Mouse (Mus musculus): ENCODE measurements around the gene Nkiras1. TPM values are rescaled to one million over a fixed set of nuclear protein-coding genes. Genes with fewer than 3 reads are reported as not detected.
"Not testable (repeated sequence)": the region's sequence is repeated elsewhere in the genome, so short reads cannot be mapped to it uniquely, and the experiment has no call there.

The Nkiras1 gene
- total and polyA plus RNA-seq, 2 experiments from 2014 or later = 20.5 to 70.7 TPM

GRCm38 (mm10) chr14:18240132-18240531 is 30.8 kb upstream of the Nkiras1 start:
- Histone ChIP-seq H3K9me3 (ENCODE audit: low read length) (no peaks in the 10 kb centered on the region), H3K9ac (replicated peaks; ENCODE audit: low read length) (no peak overlapping the region), H3K4me3 (ENCODE audit: low read length) (no peak overlapping the region), H3K4me2 (ENCODE audit: low read depth, low read length) (no peak overlapping the region), H3K36me3 (ENCODE audit: insufficient read depth, low read length) (no peaks in the 10 kb centered on the region), H3K27me3 (ENCODE audit: insufficient read depth, low read length) (no peaks in the 10 kb centered on the region), H3K27ac (no peak overlapping the region), H3K4me1 (ENCODE audit: insufficient read depth, low read length) (no peaks in the 10 kb centered on the region)
- DNase-seq (ENCODE audit: low spot score) (no peak), ATAC-seq (no peak)
- WGBS = 68% methylated on average over 7 of the region's 7 CpGs
- no peak for TF ChIP-seq CTCF (IDR thresholded peaks at IDR 0.05; ENCODE audit: low read depth)

- H3K27ac ChIP-seq = no peak overlapping the region
- no peaks in the 10 kb centered on the region for H3K36me3 ChIP-seq (ENCODE audit: insufficient read depth, low read length)
- H3K4me3 ChIP-seq (ENCODE audit: low read length) = no peak overlapping the region
These were observed 29.1 kb upstream of the Nkiras1 start for GRCm38 (mm10) chr14:18241786-18242185.

GRCm38 (mm10) chr14:18242638-18243130 is 28.3 kb upstream of the Nkiras1 start:
- TF ChIP-seq CTCF (IDR thresholded peaks at IDR 0.05; ENCODE audit: low read depth) = no peak
- WGBS = 84% methylated on average over 21 of the region's 21 CpGs
- DNase-seq (ENCODE audit: low spot score) (no peak), ATAC-seq (no peak)
- H3K4me1 ChIP-seq (ENCODE audit: insufficient read depth, low read length) = no peaks in the 10 kb centered on the region
- no peak overlapping the region for H3K27ac ChIP-seq
- H3K9ac ChIP-seq (replicated peaks; ENCODE audit: low read length) = no peak overlapping the region
- H3K4me3 ChIP-seq (ENCODE audit: low read length) = no peak overlapping the region
- no peaks in the 10 kb centered on the region for H3K27me3 ChIP-seq (ENCODE audit: insufficient read depth, low read length)
- H3K4me2 ChIP-seq (ENCODE audit: low read depth, low read length) = no peak overlapping the region
- H3K9me3 ChIP-seq (ENCODE audit: low read length) = no peaks in the 10 kb centered on the region
- H3K36me3 ChIP-seq (ENCODE audit: insufficient read depth, low read length) = no peaks in the 10 kb centered on the region

More at GRCm38 (mm10) chr14:18241786-18242185, 29.1 kb upstream of the Nkiras1 start:
- no peak overlapping the region for H3K9ac ChIP-seq (replicated peaks; ENCODE audit: low read length)
- ATAC-seq (no peak), DNase-seq (ENCODE audit: low spot score) (no peak)
- no peaks in the 10 kb centered on the region for H3K27me3 ChIP-seq (ENCODE audit: insufficient read depth, low read length)
- H3K9me3 ChIP-seq (ENCODE audit: low read length) = no peaks in the 10 kb centered on the region
- 90% methylated on average over 4 of the region's 4 CpGs for WGBS
- H3K4me2 ChIP-seq (ENCODE audit: low read depth, low read length) = no peak overlapping the region
- H3K4me1 ChIP-seq (ENCODE audit: insufficient read depth, low read length) = no peaks in the 10 kb centered on the region
- TF ChIP-seq CTCF (IDR thresholded peaks at IDR 0.05; ENCODE audit: low read depth) = no peak

- Histone ChIP-seq H3K4me2 (ENCODE audit: low read depth, low read length) (no peak overlapping the region), H3K4me1 (ENCODE audit: insufficient read depth, low read length) (no peaks in the 10 kb centered on the region), H3K36me3 (ENCODE audit: insufficient read depth, low read length) (no peaks in the 10 kb centered on the region), H3K9me3 (ENCODE audit: low read length) (no peaks in the 10 kb centered on the region), H3K9ac (replicated peaks; ENCODE audit: low read length) (no peak overlapping the region), H3K27me3 (ENCODE audit: insufficient read depth, low read length) (no peaks in the 10 kb centered on the region), H3K27ac (no peak overlapping the region), H3K4me3 (ENCODE audit: low read length) (no peak overlapping the region)
- 89% methylated on average over 3 of the region's 3 CpGs for WGBS
- DNase-seq (ENCODE audit: low spot score) (no peak), ATAC-seq (no peak)
- no peak; the same call in 1 of the 2 replicates for TF ChIP-seq CTCF (IDR thresholded peaks at IDR 0.05; ENCODE audit: low read depth)
These were observed 9.7 kb upstream of the Nkiras1 start for GRCm38 (mm10) chr14:18261203-18261602.

GRCm38 (mm10) chr14:18263427-18263826 is 7.5 kb upstream of the Nkiras1 start:
- Histone ChIP-seq H3K4me3 (ENCODE audit: low read length) (no peak overlapping the region), H3K4me2 (ENCODE audit: low read depth, low read length) (no peak overlapping the region), H3K9ac (replicated peaks; ENCODE audit: low read length) (no peak overlapping the region), H3K4me1 (ENCODE audit: insufficient read depth, low read length) (no peaks in the 10 kb centered on the region), H3K27ac (0 out of 2 replicates have a peak overlapping the region, but pooled peaks have one; percentile 3), H3K27me3 (ENCODE audit: insufficient read depth, low read length) (no peaks in the 10 kb centered on the region), H3K36me3 (ENCODE audit: insufficient read depth, low read length) (peaks cover 10% of the 10 kb centered on the region; the same call in 1 of the 2 replicates), H3K9me3 (ENCODE audit: low read length) (no peaks in the 10 kb centered on the region)
- WGBS = 43% methylated on average over 4 of the region's 4 CpGs
- ATAC-seq = peak; percentile 59; the same call in 1 of the 2 replicates
- DNase-seq (ENCODE audit: low spot score) = peak; percentile 60
- TF ChIP-seq CTCF (IDR thresholded peaks at IDR 0.05; ENCODE audit: low read depth) = no peak

GRCm38 (mm10) chr14:18269947-18270528 is 898 bp upstream of the Nkiras1 start:
- DNase-seq (ENCODE audit: low spot score) = peak; percentile 22
- H3K27ac ChIP-seq = peak overlapping the region; percentile 89
- H3K4me1 ChIP-seq (ENCODE audit: insufficient read depth, low read length); H3K27me3 ChIP-seq (ENCODE audit: insufficient read depth, low read length); H3K9me3 ChIP-seq (ENCODE audit: low read length): not testable (repeated sequence)
- WGBS = under 1% methylated on average over 23 of the region's 24 CpGs
- H3K4me3 ChIP-seq (ENCODE audit: low read length) = peak overlapping the region; percentile 93
- 0 out of 2 replicates have a peak, but pooled peaks have one; percentile 15 for ATAC-seq
- peak overlapping the region; percentile 78 for H3K4me2 ChIP-seq (ENCODE audit: low read depth, low read length)
- H3K36me3 ChIP-seq (ENCODE audit: insufficient read depth, low read length) = peaks cover 10% of the 10 kb centered on the region; the same call in 1 of the 2 replicates
- peak overlapping the region; percentile 97 for H3K9ac ChIP-seq (replicated peaks; ENCODE audit: low read length)

- Histone ChIP-seq H3K27me3 (ENCODE audit: insufficient read depth, low read length) (no peaks in the 10 kb centered on the region), H3K27ac (peak overlapping the region; percentile 79), H3K9ac (replicated peaks; ENCODE audit: low read length) (peak overlapping the region; percentile 97), H3K4me2 (ENCODE audit: low read depth, low read length) (peak overlapping the region; percentile 60), H3K9me3 (ENCODE audit: low read length) (no peaks in the 10 kb centered on the region), H3K4me3 (ENCODE audit: low read length) (peak overlapping the region; percentile 93), H3K4me1 (ENCODE audit: insufficient read depth, low read length) (no peaks in the 10 kb centered on the region; the same call in 1 of the 2 replicates), H3K36me3 (ENCODE audit: insufficient read depth, low read length) (peaks cover 9% of the 10 kb centered on the region; the same call in 1 of the 2 replicates)
- 3% methylated on average over 7 of the region's 7 CpGs for WGBS
- ATAC-seq (no peak), DNase-seq (ENCODE audit: low spot score) (peak; percentile 20)
- no peak for TF ChIP-seq CTCF (IDR thresholded peaks at IDR 0.05; ENCODE audit: low read depth)
These were observed 730 bp downstream of the Nkiras1 start for GRCm38 (mm10) chr14:18271666-18272065.

All from hindbrain, postnatal 0 days (tissue).